Mouse (Mus musculus) heart, embryonic 15.5 days (tissue): ENCODE results near the gene Mmrn2. TPM values are rescaled to one million over a fixed set of nuclear protein-coding genes. Genes with fewer than 3 reads are reported as not detected.

ENCODE experiments used
- ATAC-seq: fragments of 200-750 bp; cut with Nextera tagmentation; replicated peaks from 2 replicates; pipeline ENCODE4 v1.8.0; 2017; ENCODE audit warnings: low read depth, moderate TSS enrichment; ENCODE audit not compliant: insufficient number of reproducible peaks, insufficient read depth, low FRiP score
- H3K27ac ChIP-seq: fragments of 300-500 bp; sonication (generic); 2 replicates; pipeline ENCODE4 v1.5.1; 2015; ENCODE audit warnings: mild to moderate bottlenecking, inconsistent platforms
- H3K27me3 ChIP-seq: fragments of 300-500 bp; sonication (generic); 2 replicates; pipeline ENCODE4 v1.6.1; 2015; ENCODE audit warnings: inconsistent platforms
- H3K36me3 ChIP-seq: fragments of 300-500 bp; sonication (generic); 2 replicates; pipeline ENCODE4 v1.6.1; 2015; ENCODE audit warnings: mild to moderate bottlenecking, inconsistent platforms
- H3K4me1 ChIP-seq: fragments of 300-500 bp; sonication (generic); replicated peaks from 2 replicates; pipeline ENCODE4 v1.6.1; 2015; ENCODE audit warnings: inconsistent platforms
- H3K4me2 ChIP-seq: fragments of 300-500 bp; sonication (generic); 2 replicates; pipeline ENCODE4 v1.6.1; 2015; ENCODE audit warnings: inconsistent platforms, mild to moderate bottlenecking, moderate library complexity
- H3K4me3 ChIP-seq: fragments of 300-500 bp; sonication (generic); 2 replicates; pipeline ENCODE4 v1.5.1; 2015; ENCODE audit warnings: mild to moderate bottlenecking, inconsistent platforms
- H3K9ac ChIP-seq: fragments of 300-500 bp; sonication (generic); 2 replicates; pipeline ENCODE4 v1.6.1; 2015; ENCODE audit warnings: mild to moderate bottlenecking, inconsistent platforms
- H3K9me3 ChIP-seq: fragments of 300-500 bp; sonication (generic); replicated peaks from 2 replicates; pipeline ENCODE4 v1.6.1; 2016; ENCODE audit warnings: inconsistent platforms
- WGBS: fragments of 180-500 bp; shearing (Covaris S2); methylation state at CpG from one replicate; pipeline ENCODE4 v1.1.7; 2015; ENCODE audit warnings: mixed read lengths; 5-methylcytosine and 5-hydroxymethylcytosine counted together
- polyA plus RNA-seq: library from polyadenylated mRNA; unstranded; fragments of >200 nt; fragmentation: Nextera tagmentation; extraction: Ambion mirVana; gene quantifications from 2 replicates; pipeline ENCODE4 v1.2.1, GENCODE M21; 2015

Gene Mmrn2
- 26.0 and 29.7 TPM in 2 replicates for polyA plus RNA-seq

DNA sequence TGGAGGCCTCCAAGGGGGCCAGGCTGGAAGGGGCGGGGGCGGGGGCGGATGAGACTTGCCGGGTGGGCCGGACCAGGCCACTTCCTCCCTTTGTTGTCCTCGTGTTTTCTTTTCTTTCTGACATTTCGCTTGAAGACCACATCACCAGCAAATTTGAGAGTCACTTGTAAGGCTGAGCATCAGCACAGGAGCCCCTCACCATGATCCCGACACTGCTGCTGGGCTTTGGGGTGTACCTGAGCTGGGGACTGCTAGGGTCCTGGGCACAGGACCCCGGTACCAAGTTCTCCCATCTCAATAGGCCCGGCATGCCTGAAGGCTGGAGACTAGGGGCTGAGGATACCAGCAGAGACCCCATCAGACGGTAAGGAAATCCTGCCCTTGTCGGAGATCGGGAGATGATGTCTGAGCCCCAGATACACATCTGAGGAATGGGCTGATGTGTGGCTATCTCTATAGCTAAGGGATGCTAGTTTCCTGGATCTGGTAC lies at the start of gene Mmrn2:
TSS of gene Mmrn2 (plus strand) at position 51 of the 490 bp plus-strand sequence.
- Histone ChIP-seq H3K27ac (peak within 1 kb of the TSS; percentile 84), H3K4me3 (peak within 1 kb of the TSS; percentile 41), H3K4me2 (peak within 1 kb of the TSS; percentile 53), H3K36me3 (no peaks in the 10 kb centered on the region), H3K4me1 (peaks cover 28% of the 10 kb centered on the region), H3K27me3 (no peaks in the 10 kb centered on the region), H3K9ac (peak within 1 kb of the TSS; percentile 36; the same call in 1 of the 2 replicates), H3K9me3 (no peaks in the 10 kb centered on the region)
- 65% methylated on average over 13 of the region's 13 CpGs for WGBS
- no peak for ATAC-seq

DNA sequence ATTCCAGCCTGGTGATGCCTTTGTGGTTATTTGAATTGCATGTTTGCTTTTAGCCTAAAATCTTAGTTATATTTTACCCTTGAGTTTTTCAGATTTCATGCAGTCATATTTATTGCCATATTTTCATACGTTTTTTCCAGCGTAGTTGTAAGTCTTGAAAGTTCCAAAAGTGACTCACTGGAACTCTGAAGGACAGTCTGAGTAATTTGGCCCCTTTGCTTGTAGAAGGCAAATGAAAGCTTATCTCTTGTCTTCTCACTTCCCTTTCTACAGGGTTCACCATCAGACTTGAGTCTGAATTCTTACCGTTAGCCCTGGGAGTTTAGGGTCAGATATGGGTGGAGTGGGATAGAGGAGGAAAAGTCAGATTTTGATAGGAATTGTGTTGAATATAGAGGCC lies 48.7 kb upstream of the Mmrn2 start:
- peaks cover 56% of the 10 kb centered on the region for H3K36me3 ChIP-seq

DNA sequence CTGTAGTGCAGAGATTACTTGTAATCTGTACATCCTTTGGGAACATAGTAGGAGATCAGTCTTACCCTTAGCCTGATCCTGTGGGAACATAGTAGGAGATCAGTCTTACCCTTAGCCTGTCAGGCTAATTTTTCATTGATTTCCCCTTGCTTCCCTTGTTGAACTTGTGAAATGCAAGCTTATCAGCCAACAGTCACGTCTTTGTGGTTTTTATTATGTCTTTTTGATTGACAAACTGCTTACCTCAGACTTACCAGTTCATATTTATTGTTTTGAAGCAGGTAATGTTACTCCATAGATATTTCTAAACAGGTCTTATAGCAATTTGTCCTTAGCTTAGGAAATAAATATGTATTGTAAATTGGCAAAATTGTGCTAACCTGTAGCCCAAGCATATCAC lies 47.6 kb upstream of the Mmrn2 start:
- no peak for ATAC-seq
- WGBS, result 79% methylated on average over 1 of the region's 1 CpGs
- Histone ChIP-seq H3K27ac (no peak overlapping the region), H3K4me1 (no peaks in the 10 kb centered on the region), H3K4me2 (no peak overlapping the region), H3K9me3 (no peaks in the 10 kb centered on the region), H3K4me3 (no peak overlapping the region), H3K27me3 (no peaks in the 10 kb centered on the region), H3K36me3 (peaks cover 57% of the 10 kb centered on the region), H3K9ac (no peak overlapping the region)

More for the DNA sequence above, 48.7 kb upstream of the Mmrn2 start:
- ATAC-seq, result no peak
- Histone ChIP-seq H3K9me3 (no peaks in the 10 kb centered on the region), H3K4me2 (no peak overlapping the region), H3K4me3 (no peak overlapping the region), H3K27ac (no peak overlapping the region), H3K9ac (no peak overlapping the region), H3K4me1 (no peaks in the 10 kb centered on the region), H3K27me3 (no peaks in the 10 kb centered on the region)
- WGBS, result 76% methylated on average over 3 of the region's 3 CpGs

DNA sequence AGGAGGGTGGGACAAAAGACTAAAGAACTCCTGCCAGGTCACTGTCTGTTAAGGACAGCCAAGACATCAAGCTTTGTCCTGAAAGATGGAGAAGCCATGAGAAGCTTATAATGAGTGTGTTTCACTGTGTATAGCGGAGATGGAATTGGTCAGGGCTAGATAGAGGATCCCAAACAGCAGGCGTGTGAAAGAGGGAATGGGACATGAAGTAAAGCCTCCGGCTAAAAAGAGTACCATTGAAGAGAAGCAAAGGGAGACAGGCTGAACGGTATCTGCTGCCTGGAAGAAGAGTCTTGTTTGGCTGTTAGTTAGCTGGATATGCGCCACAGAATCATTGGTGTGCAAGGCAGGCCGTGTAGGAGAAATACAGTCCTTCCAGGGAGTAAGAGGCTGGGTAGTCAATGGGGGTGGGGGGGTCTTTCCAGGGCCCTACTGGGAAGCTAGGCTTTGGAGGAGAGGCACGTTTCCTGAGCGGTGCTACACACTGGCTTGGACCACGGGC lies 44.6 kb upstream of the Mmrn2 start:
- H3K4me3 ChIP-seq, result no peak overlapping the region
- 91% methylated on average over 9 of the region's 9 CpGs for WGBS
- no peaks in the 10 kb centered on the region for H3K4me1 ChIP-seq
- no peaks in the 10 kb centered on the region for H3K27me3 ChIP-seq
- H3K27ac ChIP-seq, result no peak overlapping the region
- H3K36me3 ChIP-seq, result peaks cover 61% of the 10 kb centered on the region
- no peaks in the 10 kb centered on the region for H3K9me3 ChIP-seq
- ATAC-seq, result no peak
- H3K4me2 ChIP-seq, result no peak overlapping the region
- H3K9ac ChIP-seq, result no peak overlapping the region

DNA sequence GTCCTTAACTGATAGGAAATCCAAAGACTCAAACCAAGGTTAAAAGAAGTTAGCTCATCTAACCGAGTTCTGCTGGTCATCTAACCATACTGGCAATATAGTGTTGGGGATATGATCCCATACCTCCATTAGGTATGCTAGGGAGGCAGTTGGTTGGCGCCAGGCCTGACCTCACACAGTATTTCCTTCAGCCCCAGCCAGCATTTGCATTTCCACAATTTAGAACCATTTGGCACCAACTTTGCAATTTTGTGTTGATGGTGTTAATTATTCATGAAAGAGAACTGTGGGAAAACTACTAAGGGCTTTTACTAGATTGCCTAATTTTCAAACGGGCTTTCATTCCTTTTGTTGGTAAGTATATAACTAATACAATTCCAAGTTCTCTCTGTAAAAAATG lies 43.4 kb upstream of the Mmrn2 start:
- Histone ChIP-seq H3K4me1 (no peaks in the 10 kb centered on the region), H3K9ac (no peak overlapping the region), H3K9me3 (no peaks in the 10 kb centered on the region), H3K4me3 (no peak overlapping the region), H3K27me3 (no peaks in the 10 kb centered on the region), H3K36me3 (peaks cover 71% of the 10 kb centered on the region), H3K4me2 (no peak overlapping the region), H3K27ac (no peak overlapping the region)
- 89% methylated on average over 3 of the region's 3 CpGs for WGBS
- no peak for ATAC-seq

DNA sequence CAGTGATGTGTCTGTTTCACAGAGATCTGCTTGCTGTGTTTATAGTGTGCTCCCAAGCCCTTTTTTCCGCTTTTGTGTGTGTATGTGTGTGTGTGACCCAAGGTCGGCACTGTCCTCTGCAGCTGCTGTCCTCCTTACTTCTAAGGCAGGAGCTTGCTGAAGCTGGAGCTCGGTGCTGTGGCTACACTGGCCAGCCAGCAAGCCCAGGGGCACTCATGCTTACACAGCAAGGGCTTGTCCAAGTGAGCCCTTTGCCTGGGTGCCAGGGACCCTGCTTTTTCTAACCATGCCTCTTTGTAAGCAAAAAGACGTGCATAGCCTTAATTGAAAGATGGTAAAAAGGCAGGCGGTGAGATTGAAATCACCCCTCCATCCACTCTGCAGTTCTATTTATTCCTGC lies 42.8 kb upstream of the Mmrn2 start:
- H3K4me2 ChIP-seq, result no peak overlapping the region
- no peak overlapping the region for H3K27ac ChIP-seq
- no peaks in the 10 kb centered on the region for H3K9me3 ChIP-seq
- no peak overlapping the region for H3K4me3 ChIP-seq
- H3K36me3 ChIP-seq, result peaks cover 74% of the 10 kb centered on the region
- no peaks in the 10 kb centered on the region for H3K27me3 ChIP-seq
- no peaks in the 10 kb centered on the region for H3K4me1 ChIP-seq
- WGBS, result 86% methylated on average over 5 of the region's 5 CpGs
- no peak for ATAC-seq
- H3K9ac ChIP-seq, result no peak overlapping the region

DNA sequence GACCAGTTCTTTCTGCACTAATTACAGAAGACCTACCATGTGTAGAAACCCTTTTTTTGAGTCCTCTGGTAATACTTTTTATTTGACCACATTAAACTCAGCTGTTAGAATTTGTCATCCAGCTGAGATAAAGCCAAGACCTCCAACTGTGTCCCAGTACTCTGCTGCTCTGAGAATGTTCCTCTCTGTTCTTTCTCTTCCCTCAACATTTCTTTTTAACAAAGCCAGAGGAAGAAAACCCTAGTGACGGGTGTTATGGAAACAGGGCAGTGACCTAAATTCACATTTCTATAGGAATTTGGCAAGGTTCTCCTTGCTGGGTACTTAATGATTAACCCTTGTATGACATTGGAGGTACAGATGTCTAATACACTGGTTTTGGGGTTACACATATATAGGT lies 35.8 kb upstream of the Mmrn2 start:
- no peak overlapping the region for H3K4me2 ChIP-seq
- H3K4me1 ChIP-seq, result no peaks in the 10 kb centered on the region
- peaks cover 85% of the 10 kb centered on the region for H3K36me3 ChIP-seq
- H3K27me3 ChIP-seq, result no peaks in the 10 kb centered on the region
- no peaks in the 10 kb centered on the region for H3K9me3 ChIP-seq
- no peak for ATAC-seq
- no peak overlapping the region for H3K27ac ChIP-seq
- H3K4me3 ChIP-seq, result no peak overlapping the region
- 77% methylated on average over 1 of the region's 1 CpGs for WGBS
- H3K9ac ChIP-seq, result no peak overlapping the region

DNA sequence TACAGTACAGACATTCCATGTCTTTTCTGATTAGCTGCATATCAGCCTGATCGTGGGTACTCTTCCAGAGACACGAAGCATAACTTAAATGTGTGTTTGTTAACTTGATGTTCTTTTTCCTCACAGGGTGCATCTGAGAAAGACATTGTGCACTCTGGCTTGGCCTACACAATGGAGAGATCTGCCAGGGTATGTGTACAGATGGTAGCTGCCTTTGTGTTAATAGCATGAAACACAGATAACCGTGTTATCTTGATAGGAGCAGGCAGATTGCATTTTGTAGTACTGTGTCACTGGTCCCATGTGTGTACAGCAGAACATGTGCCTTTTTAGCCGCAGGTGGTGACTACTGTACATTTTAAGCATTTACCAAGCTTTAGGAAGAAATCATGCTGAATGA lies 33.3 kb upstream of the Mmrn2 start:
- Histone ChIP-seq H3K4me1 (no peaks in the 10 kb centered on the region), H3K4me2 (no peak overlapping the region), H3K9ac (no peak overlapping the region), H3K27ac (no peak overlapping the region), H3K9me3 (no peaks in the 10 kb centered on the region), H3K27me3 (no peaks in the 10 kb centered on the region), H3K36me3 (peaks cover 61% of the 10 kb centered on the region), H3K4me3 (no peak overlapping the region)
- WGBS, result 79% methylated on average over 4 of the region's 4 CpGs
- ATAC-seq, result no peak

DNA sequence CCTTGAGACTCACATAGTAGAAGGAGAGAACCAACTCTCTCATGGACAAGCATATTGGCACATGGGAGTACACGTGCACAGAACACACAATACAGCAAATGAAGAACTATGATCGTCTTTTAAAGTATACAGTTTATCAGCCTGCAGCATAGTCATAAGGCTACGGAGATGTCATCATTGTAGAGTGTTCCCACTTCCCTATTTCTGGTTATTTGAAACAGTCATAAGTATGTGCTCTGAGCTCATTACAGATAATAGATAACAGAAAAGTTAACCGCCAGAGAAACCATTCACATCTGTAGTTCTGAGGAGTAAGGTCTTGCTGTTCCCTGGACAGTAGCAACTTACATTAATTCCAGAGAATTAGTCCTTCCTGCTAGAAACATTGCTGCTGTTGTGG lies 32.2 kb upstream of the Mmrn2 start:
- WGBS, result 85% methylated on average over 4 of the region's 4 CpGs
- H3K4me1 ChIP-seq, result no peaks in the 10 kb centered on the region
- H3K27me3 ChIP-seq, result no peaks in the 10 kb centered on the region
- no peak for ATAC-seq
- no peak overlapping the region for H3K27ac ChIP-seq
- H3K9me3 ChIP-seq, result no peaks in the 10 kb centered on the region
- no peak overlapping the region for H3K4me2 ChIP-seq
- no peak overlapping the region for H3K4me3 ChIP-seq
- H3K9ac ChIP-seq, result no peak overlapping the region
- peaks cover 51% of the 10 kb centered on the region for H3K36me3 ChIP-seq

DNA sequence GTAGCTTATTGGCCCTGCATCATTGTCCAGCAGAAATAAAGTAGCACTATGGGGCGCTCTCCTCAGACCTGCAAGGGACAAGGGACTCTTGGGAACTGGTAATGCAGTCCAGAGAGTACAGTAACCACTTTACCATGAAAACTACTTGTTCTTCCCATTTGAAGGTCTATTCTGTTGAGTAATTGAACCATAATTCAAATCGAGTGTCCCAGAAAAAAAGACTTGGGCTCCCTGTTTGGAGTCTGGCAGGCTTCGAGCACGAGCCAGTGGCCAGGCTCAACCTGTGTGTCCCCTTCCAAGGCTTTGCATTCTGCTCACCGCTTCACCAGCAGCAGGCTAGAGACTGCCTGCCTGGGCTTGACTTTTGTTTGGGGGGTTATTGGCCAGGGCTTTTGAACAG lies 30.9 kb upstream of the Mmrn2 start:
- WGBS, result 87% methylated on average over 5 of the region's 5 CpGs
- no peak overlapping the region for H3K9ac ChIP-seq
- peaks cover 39% of the 10 kb centered on the region for H3K36me3 ChIP-seq
- no peaks in the 10 kb centered on the region for H3K27me3 ChIP-seq
- ATAC-seq, result no peak
- H3K4me1 ChIP-seq, result no peaks in the 10 kb centered on the region
- no peak overlapping the region for H3K27ac ChIP-seq
- no peak overlapping the region for H3K4me2 ChIP-seq
- H3K9me3 ChIP-seq, result no peaks in the 10 kb centered on the region
- H3K4me3 ChIP-seq, result no peak overlapping the region

DNA sequence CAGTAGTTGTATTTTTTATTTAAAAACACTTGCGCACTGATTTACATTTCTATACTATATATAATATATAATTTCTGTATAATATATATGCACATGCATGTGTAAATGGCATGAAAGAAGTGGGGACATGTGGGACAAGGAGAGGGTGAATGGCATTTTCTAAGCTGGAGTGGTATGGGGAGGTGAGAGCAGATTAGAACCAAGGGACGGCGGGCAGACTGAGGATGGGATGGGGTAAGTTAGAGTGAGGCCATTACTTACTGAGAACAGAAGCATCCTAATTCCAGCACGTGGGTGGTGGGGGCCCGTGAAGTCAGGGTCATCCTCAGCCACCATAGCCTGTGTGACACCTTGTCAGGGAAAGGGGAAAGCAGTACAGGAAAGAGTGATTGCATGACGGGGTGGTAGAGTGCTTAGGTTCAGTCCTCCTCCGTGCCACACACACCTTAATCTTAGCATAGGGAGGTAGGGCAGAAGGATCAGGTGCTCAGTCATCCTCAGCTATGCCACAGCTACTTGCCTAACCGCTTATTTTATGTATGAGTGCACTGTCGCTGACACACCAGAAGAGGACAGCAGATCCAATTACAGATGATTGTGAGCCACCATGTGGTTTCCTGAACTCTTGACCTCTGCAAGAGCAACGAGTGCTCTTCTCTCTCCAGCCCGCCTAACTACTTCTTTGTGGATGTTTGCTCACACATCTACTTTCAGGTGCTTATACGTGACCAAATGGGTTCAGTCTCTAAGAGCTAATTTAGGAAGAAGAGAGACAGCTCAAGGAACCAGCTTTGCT lies 29.3 kb upstream of the Mmrn2 start:
- Histone ChIP-seq H3K27ac (no peak overlapping the region), H3K36me3 (peaks cover 31% of the 10 kb centered on the region), H3K27me3 (no peaks in the 10 kb centered on the region), H3K4me2 (no peak overlapping the region), H3K4me1 (no peaks in the 10 kb centered on the region), H3K9me3 (no peaks in the 10 kb centered on the region), H3K4me3 (no peak overlapping the region), H3K9ac (no peak overlapping the region)
- no peak for ATAC-seq
- WGBS, result 55% methylated on average over 12 of the region's 12 CpGs

DNA sequence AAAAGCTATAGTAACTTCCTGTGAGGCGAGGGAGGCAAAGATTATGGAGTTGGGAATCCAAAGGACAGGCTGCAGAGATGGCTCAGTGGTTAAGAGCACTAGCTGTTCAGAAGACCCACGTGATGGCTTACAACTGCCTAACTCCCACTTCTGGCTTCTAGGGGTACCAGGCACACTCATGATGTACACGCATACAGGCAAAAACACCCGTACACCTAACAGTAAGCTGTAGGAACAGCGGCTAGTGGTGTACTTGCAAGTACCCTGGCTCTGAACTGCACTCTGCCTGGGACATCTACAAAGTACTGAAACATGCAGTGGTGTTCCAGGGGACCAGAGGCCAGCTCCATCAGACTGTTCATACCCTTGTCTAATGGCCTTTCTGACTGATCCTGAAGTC lies 28.2 kb upstream of the Mmrn2 start:
- 91% methylated on average over 5 of the region's 5 CpGs for WGBS
- no peak overlapping the region for H3K4me3 ChIP-seq
- H3K36me3 ChIP-seq, result peaks cover 21% of the 10 kb centered on the region
- no peak for ATAC-seq
- H3K27ac ChIP-seq, result no peak overlapping the region
- H3K27me3 ChIP-seq, result no peaks in the 10 kb centered on the region
- no peak overlapping the region for H3K9ac ChIP-seq
- no peak overlapping the region for H3K4me2 ChIP-seq
- no peaks in the 10 kb centered on the region for H3K9me3 ChIP-seq
- H3K4me1 ChIP-seq, result no peaks in the 10 kb centered on the region
